Mouse (Mus musculus) bone marrow macrophage, adult 2 months (primary cell): ENCODE measurements around the gene Prss32. TPM values are rescaled to one million over a fixed set of nuclear protein-coding genes. Genes with fewer than 3 reads are reported as not detected.

Experiments used
- H3K27ac ChIP-seq: 2 replicates; pipeline ENCODE4 v1.5.1; 2012; ENCODE audit warnings: low read depth, low read length; ENCODE audit not compliant: insufficient read depth
- H3K4me1 ChIP-seq: 2 replicates; pipeline ENCODE4 v1.6.1; 2012; ENCODE audit warnings: low read length; ENCODE audit not compliant: control insufficient read depth, insufficient read depth
- H3K4me3 ChIP-seq: 2 replicates; pipeline ENCODE4 v1.5.1; 2012; ENCODE audit warnings: mild to moderate bottlenecking, low read length, moderate library complexity; ENCODE audit not compliant: insufficient read depth
- CTCF ChIP-seq: IDR thresholded peaks from 2 replicates; pipeline ENCODE4 v1.5.1; 2012; ENCODE audit warnings: low read depth, mild to moderate bottlenecking, low read length, moderate library complexity
- POLR2A ChIP-seq: IDR thresholded peaks from 2 replicates; pipeline ENCODE4 v1.6.1; 2012; ENCODE audit warnings: mild to moderate bottlenecking, low read depth, low read length, borderline replicate concordance
- polyA plus RNA-seq: library from polyadenylated mRNA; stranded (reverse); fragments of >200 nt; gene quantifications from 2 replicates; pipeline ENCODE4 v1.2.4, GENCODE M21; 2012; ENCODE audit not compliant: missing spikeins, insufficient read depth, insufficient read length

Gene Prss32
- polyA plus RNA-seq, 1 experiment = not detected

DNA sequence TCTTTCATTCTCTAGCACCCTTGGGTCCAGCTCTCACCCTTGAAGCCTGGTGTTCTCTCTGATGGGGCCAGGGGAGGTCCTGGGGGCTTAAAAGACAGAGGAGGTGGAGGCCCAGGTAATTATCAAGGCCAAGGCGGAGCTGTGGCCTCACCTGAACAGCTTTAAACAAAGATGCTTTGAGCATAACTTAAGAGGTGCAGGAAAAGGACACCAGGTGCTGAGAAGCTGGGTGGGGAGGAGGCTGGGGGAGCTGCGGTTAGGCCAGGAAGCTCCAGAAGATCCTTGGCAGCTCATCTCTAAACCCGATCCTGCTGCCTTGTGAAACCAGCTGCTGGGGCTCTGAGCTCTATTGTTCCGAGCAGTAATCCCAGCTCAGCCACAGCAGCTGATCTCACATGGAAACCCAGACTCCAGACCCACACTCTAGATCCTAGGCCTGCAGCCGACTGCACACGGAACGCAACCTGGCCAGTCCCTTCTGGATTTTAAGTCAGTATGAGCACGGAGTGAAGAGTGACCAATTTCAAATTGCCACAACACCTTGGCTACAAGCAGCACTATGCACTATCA is 7.6 kb upstream of the Prss32 start, which contains the start of gene Prss33:
Gene Prss33, minus strand, starts transcription at position 51 of the 570 bp plus-strand sequence.
- Histone ChIP-seq H3K4me3 (no peak within 1 kb of the TSS), H3K4me1 (peaks cover 6% of the 10 kb centered on the region), H3K27ac (no peak within 1 kb of the TSS)
- TF ChIP-seq POLR2A (no peak), CTCF (no peak)

DNA sequence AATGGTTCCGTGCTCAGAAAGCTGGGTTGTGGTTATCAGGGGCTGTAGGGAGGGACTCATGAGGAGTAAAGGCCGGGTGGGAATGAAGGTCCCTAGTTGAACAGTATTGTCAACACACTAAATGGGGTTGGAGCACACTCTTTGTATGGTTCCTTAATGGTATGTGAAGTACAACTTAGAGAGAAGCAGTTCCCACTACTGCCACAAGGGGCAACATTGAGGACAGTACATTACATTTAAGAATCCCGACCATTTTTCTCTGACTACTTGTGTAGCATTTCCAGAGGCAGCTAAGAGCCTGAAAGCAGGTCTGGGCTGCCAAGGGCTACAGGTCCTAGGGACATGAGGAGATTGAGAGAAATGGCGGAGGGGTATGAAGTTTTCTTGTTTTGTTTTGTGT is 2.5 kb upstream of the Prss32 start:
- Histone ChIP-seq H3K27ac (no peak overlapping the region), H3K4me1 (no peaks in the 10 kb centered on the region), H3K4me3 (no peak overlapping the region)
- TF ChIP-seq POLR2A (no peak), CTCF (0 out of 2 replicates have a peak, but pooled peaks have one; percentile 26)

DNA sequence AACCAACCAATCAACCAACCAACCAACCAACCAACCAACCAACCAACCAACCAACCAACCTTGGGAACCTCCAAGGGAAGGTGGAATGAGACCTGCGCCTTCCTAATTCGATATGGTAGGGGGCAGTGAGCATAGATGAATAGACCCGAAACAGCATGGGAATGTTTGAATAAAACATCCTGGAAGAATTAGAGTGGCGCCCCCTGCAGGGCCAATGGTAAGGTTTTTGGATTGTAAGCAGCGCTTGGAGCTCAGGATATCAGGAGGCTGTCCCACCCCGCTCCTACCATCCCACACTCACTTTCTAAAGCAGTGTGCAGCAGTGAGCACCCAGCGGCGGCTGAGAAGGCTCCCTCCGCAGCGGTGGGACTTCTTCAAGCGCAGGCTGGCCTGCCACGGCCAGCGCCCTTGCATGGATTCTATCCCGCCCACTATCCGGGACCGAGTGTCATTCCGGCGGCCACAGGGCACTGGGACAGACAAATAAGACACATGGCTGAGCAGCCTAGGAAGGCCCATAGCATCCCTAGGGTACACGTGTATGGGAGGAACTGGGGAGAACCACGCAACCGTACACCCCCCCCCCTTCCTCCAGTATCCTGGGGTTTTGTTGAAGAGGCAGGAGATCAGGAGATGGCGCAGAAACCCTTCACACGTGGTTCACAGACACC is 379 bp upstream of the Prss32 start:
- TF ChIP-seq CTCF (0 out of 2 replicates have a peak, but pooled peaks have one; percentile 12), POLR2A (no peak)
- H3K27ac ChIP-seq = no peak overlapping the region
- H3K4me3 ChIP-seq = no peak overlapping the region
- no peaks in the 10 kb centered on the region for H3K4me1 ChIP-seq

DNA sequence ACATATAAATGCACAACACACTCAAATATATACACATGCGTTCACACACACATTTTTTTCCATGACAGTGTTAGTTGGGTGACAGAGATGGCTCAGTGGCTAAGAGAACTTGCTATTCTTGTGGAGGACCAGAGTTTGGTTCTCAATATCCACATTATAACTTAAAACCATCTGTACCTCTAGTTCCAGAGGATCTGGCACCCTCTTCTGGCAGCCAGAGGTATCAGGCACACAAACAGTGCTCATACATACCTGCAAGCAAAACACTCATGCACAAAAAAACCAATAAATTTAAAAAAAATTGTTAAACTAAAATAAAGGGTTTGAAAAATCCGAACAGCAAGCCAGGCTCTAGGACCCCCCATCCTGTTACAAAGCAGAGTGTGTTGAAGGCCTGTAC is 6.4 kb downstream of the Prss32 start:
- Histone ChIP-seq H3K27ac (no peak overlapping the region), H3K4me3 (no peak overlapping the region), H3K4me1 (no peaks in the 10 kb centered on the region)
- TF ChIP-seq CTCF = no peak
- TF ChIP-seq POLR2A = no peak

DNA sequence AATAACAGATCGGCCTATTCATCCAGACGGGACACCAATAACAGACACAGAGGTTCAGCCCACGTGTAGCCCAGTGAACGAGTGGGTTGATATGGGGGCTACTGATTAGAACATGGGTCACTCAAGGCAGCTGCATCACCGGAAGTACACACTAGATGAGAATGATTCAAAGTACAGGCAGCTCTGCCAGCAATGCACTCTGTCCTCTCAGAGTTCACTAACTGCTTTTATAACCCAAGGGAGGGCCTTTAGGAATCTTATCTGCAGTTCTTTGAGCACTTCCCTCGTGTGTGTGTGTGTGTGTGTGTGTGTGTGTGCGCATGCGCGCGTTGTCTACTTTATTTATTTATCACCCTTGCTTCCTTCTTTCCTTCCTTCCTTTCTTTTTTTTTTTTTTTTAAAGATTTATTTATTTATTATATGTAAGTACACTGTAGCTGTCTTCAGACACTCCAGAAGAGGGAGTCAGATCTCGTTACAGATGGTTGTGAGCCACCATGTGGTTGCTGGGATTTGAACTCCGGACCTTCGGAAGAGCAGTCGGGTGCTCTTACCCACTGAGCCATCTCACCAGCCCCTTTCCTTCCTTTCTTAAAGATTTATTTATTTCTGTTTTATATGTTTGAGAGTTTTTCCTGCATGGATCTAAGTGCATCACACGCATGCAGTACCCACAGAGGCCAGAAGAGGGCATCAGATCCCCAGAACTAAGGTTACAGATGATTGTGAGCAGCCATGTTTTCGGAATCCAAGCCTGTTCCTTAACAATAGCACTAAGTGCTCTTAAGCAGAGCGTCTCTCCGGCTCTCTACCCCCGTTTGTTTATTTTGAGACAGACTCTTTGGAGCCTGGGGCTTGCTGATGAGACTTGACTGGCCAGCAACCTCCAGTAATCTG is 7.4 kb downstream of the Prss32 start:
- no peak overlapping the region for H3K27ac ChIP-seq
- H3K4me3 ChIP-seq = no peak overlapping the region
- TF ChIP-seq POLR2A (no peak), CTCF (0 out of 2 replicates have a peak, but pooled peaks have one; percentile 11)
- no peaks in the 10 kb centered on the region for H3K4me1 ChIP-seq

DNA sequence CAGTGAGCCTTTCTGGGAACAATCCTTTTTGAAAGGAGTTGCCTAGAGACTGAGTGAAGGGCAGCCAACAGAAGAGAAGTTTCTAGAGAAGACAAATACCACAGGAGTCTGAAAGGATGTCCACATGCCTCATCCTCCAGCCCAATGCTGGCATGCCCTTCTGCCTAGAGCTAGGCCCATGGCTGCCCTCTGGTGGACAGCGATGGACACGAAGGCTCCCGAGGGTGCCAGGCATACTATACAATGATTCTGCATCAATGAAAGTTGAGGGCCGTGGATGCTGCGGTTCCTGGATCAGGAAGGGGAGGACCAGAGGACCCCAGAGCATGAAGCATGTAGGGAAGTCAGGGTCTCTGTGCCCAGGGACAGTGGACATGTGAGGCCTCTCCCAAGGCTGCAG is 9.6 kb downstream of the Prss32 start:
- no peak overlapping the region for H3K4me3 ChIP-seq
- no peaks in the 10 kb centered on the region for H3K4me1 ChIP-seq
- H3K27ac ChIP-seq = no peak overlapping the region
- no peak for TF ChIP-seq POLR2A
- TF ChIP-seq CTCF = peak; percentile 26; the same call in 1 of the 2 replicates

DNA sequence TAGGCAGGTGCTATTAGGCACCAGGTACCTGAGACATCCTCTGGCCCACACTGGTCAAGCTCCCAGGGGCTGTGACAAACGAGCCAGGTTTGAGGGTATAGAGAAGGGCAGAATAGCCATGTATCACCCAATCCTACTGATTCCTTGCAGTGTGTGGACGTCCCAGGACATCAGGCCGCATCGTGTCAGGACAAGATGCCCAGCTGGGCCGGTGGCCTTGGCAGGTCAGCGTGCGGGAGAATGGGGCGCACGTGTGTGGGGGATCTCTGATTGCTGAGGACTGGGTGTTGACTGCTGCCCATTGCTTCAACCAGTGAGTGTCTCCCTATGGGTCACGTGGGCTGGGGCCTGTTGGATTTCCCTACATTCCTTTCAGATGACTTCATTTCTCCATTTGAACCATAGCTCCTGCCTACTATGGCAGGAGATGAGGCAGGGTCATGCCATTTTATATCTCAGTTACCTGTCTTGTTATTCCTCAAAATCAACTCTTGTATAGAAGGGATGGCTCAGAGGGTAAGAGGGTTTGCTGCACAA is 10.6 kb downstream of the Prss32 start:
- no peak overlapping the region for H3K4me3 ChIP-seq
- H3K27ac ChIP-seq = no peak overlapping the region
- TF ChIP-seq POLR2A = no peak
- TF ChIP-seq CTCF = no peak
- H3K4me1 ChIP-seq = no peaks in the 10 kb centered on the region

DNA sequence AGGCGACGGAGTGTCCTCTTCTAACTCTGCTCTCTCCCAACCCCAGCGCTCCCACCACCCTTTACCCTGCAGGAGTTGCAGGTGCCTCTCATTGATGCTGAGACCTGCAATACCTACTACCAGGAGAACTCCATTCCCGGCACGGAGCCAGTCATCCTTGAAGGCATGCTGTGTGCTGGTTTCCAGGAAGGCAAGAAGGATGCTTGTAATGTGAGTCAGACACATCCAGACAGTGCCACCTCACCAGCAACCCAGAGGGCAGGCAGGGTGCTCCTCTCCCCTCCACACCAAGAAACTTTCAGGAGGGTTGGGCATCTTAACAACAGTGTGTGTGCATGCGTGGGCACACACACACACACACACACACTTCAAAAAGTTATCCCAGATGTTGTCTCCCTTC is 13.5 kb downstream of the Prss32 start:
- H3K4me3 ChIP-seq = no peak overlapping the region
- no peak overlapping the region for H3K27ac ChIP-seq
- TF ChIP-seq POLR2A (no peak), CTCF (no peak)
- no peaks in the 10 kb centered on the region for H3K4me1 ChIP-seq

DNA sequence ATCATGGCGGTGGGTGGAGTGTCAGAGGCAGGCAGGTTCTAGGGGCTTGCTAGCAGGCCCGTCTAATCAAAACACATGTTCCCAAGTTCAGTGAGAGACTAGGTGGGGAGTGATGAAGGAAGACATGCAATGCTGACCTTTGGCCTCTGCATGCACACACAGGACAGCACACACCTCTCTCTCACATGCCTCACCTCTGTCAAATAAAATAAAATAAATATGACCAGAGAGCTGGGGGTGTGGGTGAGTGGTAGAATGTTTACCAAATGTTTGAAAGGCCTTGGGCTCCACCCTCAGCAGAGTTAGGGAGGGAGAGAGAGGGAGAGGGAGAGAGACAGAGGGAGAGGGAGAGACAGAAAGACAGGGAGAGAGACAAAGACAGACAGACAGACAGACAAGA is 14.3 kb downstream of the Prss32 start:
- no peak for TF ChIP-seq CTCF
- TF ChIP-seq POLR2A = no peak
- no peak overlapping the region for H3K4me3 ChIP-seq
- no peak overlapping the region for H3K27ac ChIP-seq
- H3K4me1 ChIP-seq = no peaks in the 10 kb centered on the region

DNA sequence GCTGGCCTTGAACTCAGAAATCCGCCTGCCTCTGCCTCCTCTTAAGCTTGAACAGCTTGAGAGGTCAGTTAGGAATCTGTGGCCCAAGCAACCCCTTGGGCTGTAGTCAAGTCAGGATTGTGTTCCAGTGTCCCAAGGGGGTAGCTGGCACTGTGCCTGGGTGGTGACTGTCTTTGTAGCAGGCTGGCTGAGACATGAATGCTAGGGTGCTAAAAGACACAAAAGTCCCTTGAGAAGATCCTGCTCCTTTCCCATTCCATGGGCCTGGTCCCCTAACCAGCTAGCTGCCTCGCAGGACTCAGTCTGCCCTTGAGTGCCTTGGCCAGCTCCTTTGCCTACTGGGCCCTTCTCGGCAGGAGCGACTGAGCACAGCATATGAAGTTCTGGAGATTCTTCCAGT is 19.3 kb downstream of the Prss32 start:
- Histone ChIP-seq H3K27ac (no peak overlapping the region), H3K4me3 (no peak overlapping the region), H3K4me1 (no peaks in the 10 kb centered on the region)
- no peak for TF ChIP-seq CTCF
- TF ChIP-seq POLR2A = no peak
